Mouse (Mus musculus) mouse trophoblast stem cell (cell line): ENCODE results near the gene Tmem254a.
"Not testable (repeated sequence)": the region's sequence is repeated elsewhere in the genome, so short reads cannot be mapped to it uniquely, and the experiment has no call there.

ENCODE experiments used
- in situ Hi-C, 2 experiments: fragments of 300-500 bp; cut with MseI, MboI; formaldehyde crosslinking; loops; 2 replicates in 1 of 2; 3 replicates in 1 of 2; pipeline ENCODE4 v1.15.1; 2025

Tmem254a gene

DNA sequence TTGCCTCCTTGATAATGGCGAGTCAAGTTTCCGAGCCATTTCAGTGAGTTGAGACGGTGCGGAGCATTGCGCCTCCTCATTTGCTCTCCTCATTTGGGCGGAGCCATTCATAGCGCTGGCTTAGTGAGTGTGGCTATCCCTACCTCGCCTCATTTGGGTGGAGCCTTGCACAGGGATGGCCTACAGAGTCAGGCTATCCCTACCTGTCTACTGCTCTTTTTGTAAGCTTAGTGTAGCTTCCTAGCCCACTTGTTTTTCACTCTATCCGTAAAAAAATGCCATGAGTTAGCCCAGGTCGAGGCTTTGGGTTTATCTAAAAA is at the start of gene Tmem254a:
Tmem254a (minus strand) TSS at position 111 of the 320 bp plus-strand sequence.
- in situ Hi-C loops: not testable (repeated sequence)

- in situ Hi-C loops: not testable (repeated sequence)
Observed at GRCm38 (mm10) chr14:25957861-25958260, 30.4 kb upstream of the Tmem254a start.

GRCm38 (mm10) chr14:25938004-25938403 is 10.5 kb upstream of the Tmem254a start, which contains the start of gene Cphx1:
Gene Cphx1, plus strand, starts transcription at chr14:25938304.
- in situ Hi-C loops: not testable (repeated sequence)

DNA sequence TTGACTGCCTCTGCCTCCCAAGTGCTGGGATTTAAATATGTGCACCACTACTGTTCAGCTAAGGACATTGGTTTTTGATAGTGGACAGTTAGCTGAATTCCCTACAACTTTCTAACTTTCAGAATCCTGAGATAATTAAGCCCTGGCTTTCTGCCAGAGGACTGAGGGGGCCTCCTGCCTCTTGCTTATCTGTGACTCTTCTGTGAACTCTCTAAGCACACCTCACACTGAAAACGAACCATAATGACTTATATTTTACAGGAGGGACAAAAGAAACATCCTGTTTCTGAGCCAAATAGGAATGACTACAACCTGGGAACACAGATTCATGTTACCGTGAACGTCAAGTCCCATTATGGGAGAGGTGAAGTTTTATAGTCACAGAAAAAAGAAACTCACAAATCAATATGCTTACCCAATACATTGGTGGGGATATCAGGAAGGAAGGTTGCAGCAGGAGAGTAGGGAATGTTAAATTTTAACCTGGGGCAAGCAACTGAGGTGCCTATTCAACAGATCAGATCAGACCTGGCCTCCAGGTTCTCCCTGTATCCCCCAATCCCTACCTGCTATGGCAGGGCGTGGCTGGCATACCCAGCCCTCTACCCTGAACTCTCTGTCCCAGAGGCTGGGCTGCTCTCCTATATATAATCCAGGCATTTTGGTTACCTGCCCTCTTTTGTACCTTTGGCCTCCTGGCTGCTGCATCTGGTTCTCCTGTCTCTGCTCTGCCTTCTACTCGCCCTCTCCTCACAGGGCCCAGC is 9.6 kb upstream of the Tmem254a start:
- in situ Hi-C loops: not testable (repeated sequence)

- in situ Hi-C loops: not testable (repeated sequence)
Observed at GRCm38 (mm10) chr14:25926814-25927561, 484 bp downstream of the Tmem254a start.

GRCm38 (mm10) chr14:25918427-25919170 is 8.9 kb downstream of the Tmem254a start:
- in situ Hi-C loops: not testable (repeated sequence)

- in situ Hi-C loops: not testable (repeated sequence)
Observed at GRCm38 (mm10) chr14:25908976-25909375, 18.5 kb downstream of the Tmem254a start.

DNA sequence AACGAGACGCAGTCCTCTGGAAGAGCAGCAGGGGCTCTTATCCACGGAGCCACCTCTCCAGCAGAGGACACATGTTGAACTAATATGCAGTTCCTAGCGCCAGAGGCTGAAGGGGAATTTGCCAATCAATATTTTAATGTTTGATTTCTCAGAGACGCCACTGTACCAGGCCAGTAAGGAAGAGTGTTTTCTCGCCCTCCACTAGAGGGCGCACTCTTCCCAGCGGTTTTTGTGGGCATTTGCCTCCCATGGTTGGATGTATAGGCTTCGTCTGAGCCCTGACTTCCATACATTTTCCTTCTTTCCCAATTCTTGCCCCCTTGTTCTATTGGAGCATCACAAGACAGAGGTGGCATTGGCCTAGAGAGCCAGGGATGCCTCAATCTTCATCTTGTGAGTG is 20.2 kb downstream of the Tmem254a start:
- in situ Hi-C loops: not testable (repeated sequence)

DNA sequence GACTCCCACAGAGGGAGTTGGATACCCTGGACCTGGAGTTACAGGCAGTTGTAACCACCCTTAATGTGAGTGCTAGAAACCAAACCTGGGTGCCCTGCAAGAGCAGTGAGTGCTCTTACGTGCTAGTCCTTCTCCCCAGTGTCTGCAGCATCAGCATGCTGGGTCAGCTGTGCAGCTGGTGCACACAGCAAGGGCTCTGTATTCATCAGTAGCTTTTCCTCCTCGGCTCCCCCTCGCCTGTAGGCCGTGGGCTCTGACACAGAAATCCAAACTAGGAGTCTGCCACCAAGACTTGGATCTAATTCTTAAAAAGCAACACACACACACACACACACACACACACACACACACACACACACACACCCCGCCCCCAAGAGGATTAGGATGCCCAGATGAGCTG is 22.2 kb downstream of the Tmem254a start:
- in situ Hi-C loops: not testable (repeated sequence)

DNA sequence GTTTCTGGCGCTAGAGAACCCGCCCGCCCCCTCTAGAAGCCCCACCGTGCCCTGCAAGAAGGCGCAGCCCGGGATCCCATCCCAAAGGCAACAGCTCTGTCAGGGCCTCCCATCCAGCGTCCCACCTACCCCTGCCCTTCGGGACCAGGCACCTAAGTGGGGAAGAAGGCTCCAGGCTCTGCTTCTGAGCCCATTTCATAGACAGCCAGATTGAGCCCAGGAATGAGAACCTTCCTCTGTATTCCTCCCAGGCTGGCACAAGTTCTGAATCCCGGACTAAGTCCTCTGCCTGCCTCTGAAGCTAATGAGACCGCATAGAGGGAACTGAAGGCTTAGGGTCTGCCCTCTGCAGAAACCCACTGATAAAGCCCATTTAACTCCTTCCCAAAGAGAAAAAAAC is 24.5 kb downstream of the Tmem254a start, which contains the start of gene Plac9a:
Plac9a (minus strand) TSS at position 101 of the 400 bp plus-strand sequence.
- in situ Hi-C loops: not testable (repeated sequence)

GRCm38 (mm10) chr14:25895686-25896085 is 31.8 kb downstream of the Tmem254a start:
- in situ Hi-C loops: not testable (repeated sequence)

GRCm38 (mm10) chr14:25894566-25894965 is 32.9 kb downstream of the Tmem254a start:
- in situ Hi-C loops: not testable (repeated sequence)

- in situ Hi-C loops: not testable (repeated sequence)
Observed at GRCm38 (mm10) chr14:25885886-25886285, 41.6 kb downstream of the Tmem254a start.

- in situ Hi-C loops: not testable (repeated sequence)
Observed at GRCm38 (mm10) chr14:25881769-25882168, 45.7 kb downstream of the Tmem254a start.

DNA sequence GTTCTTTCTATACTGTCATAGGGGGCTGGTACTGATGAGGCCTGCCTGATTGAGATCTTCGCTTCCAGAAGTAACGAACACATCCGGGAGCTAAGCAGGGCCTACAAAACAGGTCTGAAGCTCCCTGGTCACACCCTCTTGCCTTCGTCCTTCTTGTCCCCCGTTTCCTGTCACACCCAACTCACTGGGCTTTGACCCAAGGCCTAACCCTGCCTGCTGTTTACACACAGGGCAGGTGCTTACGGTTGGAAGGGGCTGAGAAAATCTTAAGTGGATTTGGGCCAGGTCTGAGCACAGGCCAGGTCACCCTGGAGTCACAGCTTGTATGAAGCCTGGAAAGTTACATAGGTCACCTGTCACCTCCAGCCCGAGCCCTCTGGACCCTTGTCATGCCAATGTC is 50.8 kb downstream of the Tmem254a start:
- in situ Hi-C loops: not testable (repeated sequence)
